Comparison of ENCODE assay signal across 13 mouse cellular contexts in genomic region chr5:53273699-53274430, GRCm38 (mm10). TPM values are rescaled to one million over a fixed set of nuclear protein-coding genes. Genes with fewer than 3 reads are reported as not detected.
DNase-seq lines count a peak whose midpoint lies in the region; ATAC-seq lines count a peak whose summit lies in the region.
"Had no signal": no experiment of that assay in that cellular context is flagged by ENCODE, and none has a peak within 500 bp of the region (broad histone marks: within the 10 kb centered on the region; RNA-seq: fewer than 3 reads in every experiment).

No protein-coding gene starts in this region.

- peak overlapping the region; percentile 69 for H3K27ac ChIP-seq in heart, embryonic 10.5 days
- no peak overlapping the region for H3K27ac ChIP-seq in limb, embryonic 15.5 days
- H3K27ac ChIP-seq: hindbrain, embryonic 14.5 days; limb, embryonic 12.5 days; macrophage had no signal

- H3K4me2 ChIP-seq in limb, embryonic 15.5 days: no peak overlapping the region
- H3K4me2 ChIP-seq: hindbrain, embryonic 14.5 days; limb, embryonic 12.5 days had no signal

- H3K9ac ChIP-seq in limb, embryonic 15.5 days: no peak overlapping the region
- H3K9ac ChIP-seq: hindbrain, embryonic 14.5 days; limb, embryonic 12.5 days had no signal

- no peaks in the 10 kb centered on the region for H3K27me3 ChIP-seq in heart, embryonic 10.5 days (ENCODE audit: insufficient read depth, poor library complexity, severe bottlenecking)
- no peaks in the 10 kb centered on the region for H3K27me3 ChIP-seq in limb, embryonic 15.5 days
- H3K27me3 ChIP-seq: limb, embryonic 12.5 days had no signal

- no peak for DNase-seq in heart, embryonic 10.5 days (ENCODE audit: low spot score)
- DNase-seq in heart, postnatal 14 days: no peak
- peak; percentile 57 to 73 for DNase-seq in kidney, postnatal 4 days
- DNase-seq in kidney, adult 11 months: no peak
- DNase-seq in gastrocnemius, postnatal 25 days: peak; percentile 40
- DNase-seq in adrenal gland, postnatal 4 days (ENCODE audit: low spot score in 2 of 2): no peak
- no peak for DNase-seq in embryo, embryonic 11 days
- DNase-seq: cerebellum, adult 9-11 months; lung, adult 18-20 months had no signal

- 57% methylated on average over 5 of the region's 5 CpGs for WGBS in heart, embryonic 10.5 days
- 72% methylated on average over 5 of the region's 5 CpGs for WGBS in limb, embryonic 15.5 days

- 0 out of 2 replicates have a peak, but pooled peaks have one; percentile 49 for ATAC-seq in limb, embryonic 15.5 days (ENCODE audit: insufficient number of reproducible peaks, low FRiP score, low TSS enrichment, low read depth)

- no peak overlapping the region for H3K4me3 ChIP-seq in heart, embryonic 10.5 days
- H3K4me3 ChIP-seq in limb, embryonic 15.5 days: no peak overlapping the region
- H3K4me3 ChIP-seq: limb, embryonic 12.5 days had no signal

- intact Hi-C loops in heart, postnatal 14 days (cut with DNase I): no loop called here

- peaks cover 72% of the 10 kb centered on the region for H3K4me1 ChIP-seq in heart, embryonic 10.5 days
- H3K4me1 ChIP-seq in limb, embryonic 15.5 days: peaks cover 11% of the 10 kb centered on the region

- H3K9me3 ChIP-seq in heart, embryonic 10.5 days: no peaks in the 10 kb centered on the region
- no peaks in the 10 kb centered on the region for H3K9me3 ChIP-seq in limb, embryonic 15.5 days
- H3K9me3 ChIP-seq: limb, embryonic 12.5 days had no signal

- peaks cover 18% of the 10 kb centered on the region; the same call in 1 of the 2 replicates for H3K36me3 ChIP-seq in heart, embryonic 10.5 days
- peaks cover 15% of the 10 kb centered on the region; the same call in 1 of the 2 replicates for H3K36me3 ChIP-seq in limb, embryonic 15.5 days

RNA-seq across cellular contexts. Expression of gene Smim20, which starts 7.0 kb away (rescaled TPM):
- 104 and 164 TPM in 2 replicates for polyA plus RNA-seq in heart, embryonic 10.5 days (2016; fragmentation: Nextera tagmentation; extraction: Ambion mirVana)
- total RNA-seq in heart, postnatal 14 days (2021): 10 to 100 TPM; 80.5 to 80.8 TPM
- 10 to 100 TPM; 60.7 to 61.1 TPM for total RNA-seq in gastrocnemius, postnatal 25 days (2021)
- polyA plus RNA-seq in limb, embryonic 15.5 days (2015; fragmentation: Nextera tagmentation; extraction: Ambion mirVana): 80.7 and 87.5 TPM in 2 replicates
- 10 to 100 TPM; 66.2 to 71.2 TPM for total RNA-seq in adrenal gland, postnatal 4 days (2021)

Comparison
In these comparisons a context has a peak if more than half of its experiments do, and no peak if none do; other contexts are left out.
1. DNase-seq: peak in kidney, postnatal 4 days (2 of 2) and gastrocnemius, postnatal 25 days (single experiment); none in heart, embryonic 10.5 days (single experiment), heart, postnatal 14 days (0 of 2), kidney, adult 11 months (single experiment), adrenal gland, postnatal 4 days (0 of 2) and embryo, embryonic 11 days (single experiment).